Mouse (Mus musculus) small intestine, adult 2 months (tissue): ENCODE results near the gene Coq8b. TPM values are rescaled to one million over a fixed set of nuclear protein-coding genes. Genes with fewer than 3 reads are reported as not detected.

ENCODE experiments used
- H3K27ac ChIP-seq: fragments of 200-500 bp; 2 replicates; pipeline ENCODE4 v1.5.1; 2012; ENCODE audit warnings: low read depth, low read length, control low read depth, inconsistent platforms; ENCODE audit not compliant: insufficient read depth
- H3K27me3 ChIP-seq: fragments of 200-500 bp; 2 replicates; pipeline ENCODE4 v1.6.1; 2012; ENCODE audit warnings: mild to moderate bottlenecking, moderate library complexity, low read length, inconsistent platforms; ENCODE audit not compliant: control insufficient read depth, insufficient read depth
- H3K36me3 ChIP-seq: fragments of 200-500 bp; 2 replicates; pipeline ENCODE4 v1.6.1; 2012; ENCODE audit warnings: mild to moderate bottlenecking, low read length, control low read depth, inconsistent platforms; ENCODE audit not compliant: control insufficient read depth, insufficient read depth
- H3K4me1 ChIP-seq: fragments of 200-500 bp; 2 replicates; pipeline ENCODE4 v1.6.1; 2012; ENCODE audit warnings: low read length, inconsistent platforms, mixed read lengths; ENCODE audit not compliant: control insufficient read depth, insufficient read depth, insufficient read length
- H3K4me3 ChIP-seq: fragments of 200-500 bp; 2 replicates; pipeline ENCODE4 v1.5.1; 2012; ENCODE audit warnings: low read depth, mild to moderate bottlenecking, control low read depth, inconsistent platforms, low read length, moderate library complexity
- CTCF ChIP-seq: fragments of 200-500 bp; IDR thresholded peaks from 2 replicates; pipeline ENCODE4 v1.5.1; 2012; ENCODE audit warnings: low read depth, mild to moderate bottlenecking, control low read depth, inconsistent platforms, low read length, moderate library complexity, mixed read lengths; ENCODE audit not compliant: insufficient replicate concordance, insufficient read length; ENCODE audit errors: extremely low read depth
- POLR2A ChIP-seq: fragments of 200-500 bp; IDR thresholded peaks from 2 replicates; pipeline ENCODE4 v1.6.1; 2012; ENCODE audit warnings: low read depth, mild to moderate bottlenecking, control low read depth, inconsistent platforms, low read length, moderate library complexity
- WGBS: fragments of 180-500 bp; shearing (Covaris S2); methylation state at CpG from one replicate; pipeline ENCODE4 v1.1.7; 2018; 5-methylcytosine and 5-hydroxymethylcytosine counted together
- polyA plus RNA-seq: library from polyadenylated mRNA; depleted of rRNA; stranded (reverse); fragments of >200 nt; gene quantifications from 2 replicates; pipeline ENCODE4 v1.2.3, GENCODE M21; 2012; rRNA removed

The Coq8b gene
- polyA plus RNA-seq, 1 experiment, result 60.7 TPM

- no peak for TF ChIP-seq POLR2A
- no peak for TF ChIP-seq CTCF
- peaks cover 3% of the 10 kb centered on the region for H3K4me1 ChIP-seq
- no peak overlapping the region for H3K27ac ChIP-seq
- H3K36me3 ChIP-seq, result no peaks in the 10 kb centered on the region
- H3K4me3 ChIP-seq, result no peak overlapping the region
- 84% methylated on average over 9 of the region's 9 CpGs for WGBS
- no peaks in the 10 kb centered on the region for H3K27me3 ChIP-seq
Measured at GRCm38 (mm10) chr7:27307551-27307950, 74.7 kb downstream of the Coq8b start.

Other genes with a start within 250 kb of the Coq8b start
- gene Cyp2a12, start 203.9 kb upstream of the Coq8b start, polyA plus RNA-seq, result 0.11 TPM in 1 of 2 replicates, not detected in the other
- gene Cyp2f2, start 113.1 kb upstream of the Coq8b start, polyA plus RNA-seq, result 0.24 and 0.30 TPM in 2 replicates
- not detected in 2 replicates for gene Cyp2t4, start 79.3 kb upstream of the Coq8b start, polyA plus RNA-seq
- 64.8 and 129 TPM in 2 replicates for gene Egln2, start 66.2 kb upstream of the Coq8b start, polyA plus RNA-seq
- 42.9 and 77.3 TPM in 2 replicates for gene Rab4b, start 54.1 kb upstream of the Coq8b start, polyA plus RNA-seq
- 0.23 TPM in 1 of 2 replicates, not detected in the other for gene Gm21983, start 51.9 kb upstream of the Coq8b start, polyA plus RNA-seq
- 9.6 TPM in 1 of 2 replicates, not detected in the other for gene Mia, start 51.9 kb upstream of the Coq8b start, polyA plus RNA-seq
- gene BC024978, start 37.2 kb upstream of the Coq8b start, polyA plus RNA-seq, result 6.4 and 9.5 TPM in 2 replicates
- gene Snrpa, start 36.8 kb upstream of the Coq8b start, polyA plus RNA-seq, result 73.2 and 138 TPM in 2 replicates
- 15.3 and 44.6 TPM in 2 replicates for gene Itpkc, start 4.4 kb upstream of the Coq8b start, polyA plus RNA-seq
- 8.3 and 9.0 TPM in 2 replicates for gene Numbl, start 25.4 kb downstream of the Coq8b start, polyA plus RNA-seq
- gene Ltbp4, start 104.7 kb downstream of the Coq8b start, polyA plus RNA-seq, result 136 and 163 TPM in 2 replicates
- 62.1 and 115 TPM in 2 replicates for gene Shkbp1, start 123.0 kb downstream of the Coq8b start, polyA plus RNA-seq
- not detected in 2 replicates for gene Gm20479, start 124.4 kb downstream of the Coq8b start, polyA plus RNA-seq
- 0.19 and 0.28 TPM in 2 replicates for gene Sptbn4, start 214.7 kb downstream of the Coq8b start, polyA plus RNA-seq
- 79.1 and 142 TPM in 2 replicates for gene Blvrb, start 215.0 kb downstream of the Coq8b start, polyA plus RNA-seq
- gene Sertad3, start 240.7 kb downstream of the Coq8b start, polyA plus RNA-seq, result 5.3 and 12.8 TPM in 2 replicates